Mouse (Mus musculus) embryo, embryonic 10.5 days (tissue): ENCODE data around the gene Chmp3.

Source experiments
- DNase-seq: peaks from one replicate; pipeline ENCODE4 v3.0.0-alpha.2; 2015; ENCODE audit warnings: low spot score

The Chmp3 gene

DNA sequence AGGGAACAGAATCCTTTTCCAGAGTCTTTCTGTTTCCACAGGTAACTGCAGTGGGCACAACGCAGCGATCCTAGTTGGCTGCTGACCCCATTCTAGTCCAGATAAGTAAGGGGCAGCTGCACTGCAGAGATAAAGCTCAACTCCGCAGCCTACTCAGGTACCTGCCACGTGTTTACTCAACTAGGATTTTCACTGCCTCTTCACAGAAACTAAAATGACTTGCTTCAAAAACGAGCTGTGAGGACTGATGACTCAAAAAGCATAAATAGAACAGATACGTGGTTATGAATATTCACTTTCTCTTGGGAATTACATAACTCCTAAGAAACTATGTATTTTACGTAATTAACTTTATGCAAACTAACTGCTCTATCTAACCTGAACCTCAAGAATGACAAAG is 66.4 kb downstream of the Chmp3 start:
- DNase-seq: no peak

GRCm38 (mm10) chr6:71613225-71613624 is 69.6 kb downstream of the Chmp3 start:
- DNase-seq: no peak

DNA sequence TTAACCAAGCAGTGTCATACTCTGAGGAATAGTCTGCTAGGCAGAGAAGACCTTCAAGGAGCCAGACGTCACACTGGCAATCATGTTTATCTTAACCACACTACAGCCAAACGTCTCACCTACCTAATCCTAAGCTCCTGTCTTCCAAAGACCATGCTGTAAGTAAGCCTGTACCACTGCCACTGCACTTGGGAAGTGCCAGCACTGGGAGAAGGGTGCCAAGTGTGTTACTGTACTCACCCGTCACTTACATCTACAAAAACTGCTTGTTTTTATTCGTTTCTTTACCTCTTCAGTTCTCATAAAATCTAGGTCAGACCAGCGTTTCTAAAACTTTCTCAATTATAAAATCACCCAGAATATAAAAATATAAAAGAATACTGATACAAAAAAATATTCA is 73.4 kb downstream of the Chmp3 start:
- DNase-seq: no peak

DNA sequence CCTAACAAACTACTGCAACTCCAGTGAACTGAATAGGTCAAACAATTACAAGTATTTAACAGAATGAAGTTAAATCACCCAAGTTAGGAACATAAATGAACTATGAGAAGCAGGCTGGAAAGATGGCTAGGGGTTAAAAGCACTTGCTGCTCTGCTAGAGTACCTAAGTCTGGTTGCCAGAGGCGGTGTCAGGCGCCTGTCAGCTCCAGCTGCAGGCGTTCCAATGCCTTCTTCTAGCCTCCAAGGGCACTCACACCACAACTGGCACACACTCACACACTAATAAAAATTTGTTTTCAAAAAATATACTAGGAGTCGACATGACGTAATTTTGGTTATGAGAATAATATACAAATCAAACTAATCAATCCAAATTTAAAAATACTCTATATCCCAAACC is 78.0 kb downstream of the Chmp3 start:
- DNase-seq: no peak

DNA sequence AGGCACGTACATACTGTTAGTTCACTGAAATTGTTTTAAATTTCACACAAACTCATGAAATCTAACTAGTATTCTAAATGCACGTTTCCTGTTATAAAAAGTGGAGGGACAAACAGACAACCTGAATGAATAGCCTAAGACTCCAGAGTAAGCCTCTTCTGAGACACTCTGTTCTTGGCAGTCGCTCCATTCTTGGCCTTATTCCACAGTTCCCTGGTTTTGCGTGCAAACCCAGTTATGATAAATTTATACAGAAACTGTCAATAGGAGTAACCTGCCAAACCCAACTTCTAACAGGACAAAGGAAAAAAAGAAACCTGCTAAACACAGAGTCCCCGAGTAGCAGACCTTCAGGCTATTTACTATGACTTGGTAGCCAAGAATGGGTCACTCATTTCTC is 78.4 kb downstream of the Chmp3 start:
- no peak for DNase-seq

DNA sequence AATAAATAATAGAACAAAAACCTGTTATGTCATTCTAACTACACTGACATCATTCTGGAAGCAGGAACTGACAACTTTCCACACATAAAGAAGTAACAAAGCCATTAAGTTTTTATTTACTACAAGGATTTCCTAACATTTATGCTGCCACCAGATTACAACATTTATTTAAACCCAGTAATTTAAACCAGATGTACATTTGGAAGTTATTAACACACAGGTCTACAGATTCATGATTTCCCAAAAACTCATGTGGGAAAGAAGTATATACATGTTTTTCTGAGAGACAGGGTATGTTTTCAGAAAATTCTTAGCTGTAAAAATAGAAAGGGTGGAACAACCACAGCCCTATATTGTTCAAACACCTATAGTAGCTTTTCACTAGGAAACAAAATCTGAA is 81.1 kb downstream of the Chmp3 start:
- no peak for DNase-seq

DNA sequence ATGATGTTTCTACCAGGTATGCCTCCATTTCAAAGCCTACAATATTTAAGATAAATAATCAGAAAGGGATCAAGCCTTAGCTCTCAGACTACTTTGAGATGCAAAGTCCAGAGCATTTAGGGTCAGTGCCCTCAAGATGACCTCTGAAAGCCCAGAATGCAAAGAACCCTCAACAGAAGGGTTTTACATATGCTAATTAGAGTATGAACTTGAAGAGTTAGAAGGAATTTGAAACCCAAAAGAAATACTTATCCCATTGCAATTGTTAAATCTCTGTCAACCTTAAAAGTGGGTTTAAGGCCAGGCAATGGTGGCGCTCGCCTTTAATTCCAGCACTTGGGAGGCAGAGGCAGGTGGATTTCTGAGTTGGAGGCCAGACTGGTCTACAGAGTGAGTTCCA is 82.4 kb downstream of the Chmp3 start:
- DNase-seq: no peak

- DNase-seq: no peak
These were observed 83.7 kb downstream of the Chmp3 start for GRCm38 (mm10) chr6:71627325-71627724.

GRCm38 (mm10) chr6:71631196-71631595 is 87.6 kb downstream of the Chmp3 start:
- DNase-seq: peak; percentile 27

GRCm38 (mm10) chr6:71631706-71632461 is 88.3 kb downstream of the Chmp3 start:
- DNase-seq: peak; percentile 40
